Comparison of ENCODE assay signal across 25 mouse cellular contexts in genomic region chr11:6108296-6108695, GRCm38 (mm10). TPM values are rescaled to one million over a fixed set of nuclear protein-coding genes. Genes with fewer than 3 reads are reported as not detected.
DNase-seq lines count a peak whose midpoint lies in the region; ATAC-seq and TF ChIP-seq lines count a peak whose summit lies in the region.
"Had no signal": no experiment of that assay in that cellular context is flagged by ENCODE, and none has a peak within 500 bp of the region (broad histone marks: within the 10 kb centered on the region; RNA-seq: fewer than 3 reads in every experiment).

No protein-coding gene starts in this region.

- H3K36me3 ChIP-seq in liver, postnatal 0 days (replicated peaks; ENCODE audit: insufficient read depth, low read length), result peaks cover 25% of the 10 kb centered on the region

- no peak for TF ChIP-seq CTCF in liver, postnatal 0 days (IDR thresholded peaks at IDR 0.05; ENCODE audit: low read depth)

- peak; percentile 58 for DNase-seq in cerebellum, adult 11-12 months
- DNase-seq in cerebellum, adult 11 months, result no peak
- peak; percentile 53 for DNase-seq in cerebellum, adult 9-10 months
- no peak for DNase-seq in cerebellum, adult 8-10 months
- peak; percentile 17 for DNase-seq in 3134 (ENCODE audit: extremely low read depth, insufficient read length, low spot score)
- peak; percentile 61 for DNase-seq in cerebellum, adult 9-11 months
- no peak for DNase-seq in liver, postnatal 0 days
- DNase-seq in embryo, embryonic 11 days, result no peak
- DNase-seq: adrenal gland, adult 2 months; adrenal gland, postnatal 14 days; B cell, adult 2 months; forebrain, postnatal 0 days; gastrocnemius, postnatal 25 days; heart, adult 18-20 months; heart, postnatal 10 days; heart, postnatal 36 days; kidney, adult 2 months had no signal

- H3K4me2 ChIP-seq in liver, postnatal 0 days (ENCODE audit: low read depth, low read length), result no peak overlapping the region
- H3K4me2 ChIP-seq: embryonic facial prominence, embryonic 12.5 days; embryonic facial prominence, embryonic 15.5 days; heart, embryonic 12.5 days; heart, embryonic 15.5 days; hindbrain, embryonic 15.5 days had no signal

- H3K4me1 ChIP-seq in liver, postnatal 0 days (ENCODE audit: insufficient read depth), result no peaks in the 10 kb centered on the region
- H3K4me1 ChIP-seq: embryonic facial prominence, embryonic 12.5 days; embryonic facial prominence, embryonic 15.5 days; hindbrain, embryonic 10.5 days; hindbrain, embryonic 15.5 days had no signal

- no peak for ATAC-seq in liver, postnatal 0 days
- ATAC-seq: forebrain, embryonic 14.5 days; forebrain, postnatal 0 days; intestine, postnatal 0 days had no signal

- 86% methylated on average over 5 of the region's 5 CpGs for WGBS in liver, postnatal 0 days (ENCODE audit: insufficient replicate concordance)

- no peak overlapping the region for H3K4me3 ChIP-seq in liver, postnatal 0 days (ENCODE audit: low read depth, low read length)
- H3K4me3 ChIP-seq: embryonic facial prominence, embryonic 12.5 days; embryonic facial prominence, embryonic 15.5 days; heart, embryonic 12.5 days; heart, embryonic 15.5 days; hindbrain, embryonic 10.5 days; hindbrain, embryonic 15.5 days had no signal

- H3K27ac ChIP-seq in liver, postnatal 0 days (ENCODE audit: low read depth), result no peak overlapping the region
- H3K27ac ChIP-seq: embryonic facial prominence, embryonic 12.5 days; embryonic facial prominence, embryonic 15.5 days; heart, embryonic 15.5 days; hindbrain, embryonic 10.5 days; hindbrain, embryonic 15.5 days had no signal

- no peaks in the 10 kb centered on the region for H3K9me3 ChIP-seq in liver, postnatal 0 days (ENCODE audit: low read length)
- H3K9me3 ChIP-seq: embryonic facial prominence, embryonic 12.5 days; embryonic facial prominence, embryonic 15.5 days; heart, embryonic 12.5 days; heart, embryonic 15.5 days; hindbrain, embryonic 10.5 days; hindbrain, embryonic 15.5 days had no signal

- H3K27me3 ChIP-seq in liver, postnatal 0 days (ENCODE audit: insufficient read depth, low read length), result no peaks in the 10 kb centered on the region
- H3K27me3 ChIP-seq: embryonic facial prominence, embryonic 12.5 days; embryonic facial prominence, embryonic 15.5 days; heart, embryonic 12.5 days; heart, embryonic 15.5 days; hindbrain, embryonic 15.5 days had no signal

- no peak for TF ChIP-seq EP300 in liver, postnatal 0 days (IDR thresholded peaks at IDR 0.05; ENCODE audit: low read depth)

- no peak overlapping the region for H3K9ac ChIP-seq in liver, postnatal 0 days (replicated peaks)
- H3K9ac ChIP-seq: embryonic facial prominence, embryonic 12.5 days; embryonic facial prominence, embryonic 15.5 days; forebrain, postnatal 0 days; heart, embryonic 12.5 days; heart, embryonic 15.5 days; hindbrain, embryonic 15.5 days had no signal

RNA-seq across cellular contexts. Expression of gene Camk2b, which starts 42.1 kb away (rescaled TPM):
- 2.0 and 2.4 TPM in 2 replicates for polyA plus RNA-seq in liver, postnatal 0 days (2015; fragmentation: Nextera tagmentation; extraction: Ambion mirVana)

Comparison
In these comparisons a context has a peak if more than half of its experiments do, and no peak if none do; other contexts are left out.
1. DNase-seq: peak in cerebellum, adult 11-12 months (single experiment), cerebellum, adult 9-10 months (single experiment), 3134 (single experiment) and cerebellum, adult 9-11 months (single experiment); none in cerebellum, adult 11 months (single experiment), cerebellum, adult 8-10 months (single experiment), liver, postnatal 0 days (single experiment) and embryo, embryonic 11 days (single experiment).